Mouse (Mus musculus): ENCODE data around the gene Ank3.

Gene Ank3

DNA sequence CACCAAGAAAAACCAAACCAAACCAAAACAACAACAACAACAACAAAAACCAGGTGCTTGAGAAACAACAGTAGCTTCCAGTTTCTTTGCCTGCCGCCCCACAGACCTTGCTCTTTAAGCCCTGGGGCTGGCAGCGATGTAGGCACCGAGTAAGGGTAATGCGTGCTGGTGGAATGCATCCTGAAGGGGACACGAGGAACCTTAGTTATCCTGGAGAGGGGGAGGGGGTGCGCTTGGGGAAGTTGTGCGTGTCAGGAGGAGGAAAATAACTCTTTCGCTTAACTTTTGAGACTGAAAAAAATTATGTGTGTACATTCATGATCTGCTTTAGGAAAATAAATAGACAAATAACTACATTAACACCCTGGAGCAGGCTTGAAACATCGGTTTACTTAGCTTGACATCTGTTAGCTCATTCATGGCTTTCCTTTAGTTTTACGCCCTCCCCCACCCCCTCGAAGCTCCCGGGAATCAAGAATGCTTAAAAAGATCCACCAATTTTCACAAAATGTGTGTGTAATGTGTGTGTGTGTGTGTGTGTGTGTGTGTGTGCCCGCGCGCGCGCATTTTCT is 1.3 kb downstream of the Ank3 start:
- in situ Hi-C loops (cut with MboI, MseI), result no loop called here

DNA sequence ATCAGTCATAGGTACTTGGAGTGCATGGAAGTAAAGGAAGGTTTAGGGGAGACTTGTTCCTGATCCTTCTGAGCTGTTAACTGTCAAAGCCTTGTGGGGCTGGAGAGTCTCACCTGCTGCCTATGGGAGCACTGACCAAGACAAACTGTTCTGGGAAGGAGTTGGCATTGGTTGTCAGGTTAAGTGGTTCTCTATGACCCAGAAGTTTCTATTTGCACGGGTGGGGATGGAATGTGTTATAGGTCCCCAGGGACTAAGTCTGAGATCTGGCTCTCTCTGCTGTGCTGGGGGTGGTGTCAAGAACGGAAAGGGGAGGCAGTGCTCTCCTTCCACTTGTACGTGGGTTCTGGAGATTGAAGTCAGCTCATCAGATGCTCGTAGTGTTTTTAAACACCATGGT is 6.9 kb downstream of the Ank3 start:
- in situ Hi-C loops (cut with MboI, MseI), result no loop called here

DNA sequence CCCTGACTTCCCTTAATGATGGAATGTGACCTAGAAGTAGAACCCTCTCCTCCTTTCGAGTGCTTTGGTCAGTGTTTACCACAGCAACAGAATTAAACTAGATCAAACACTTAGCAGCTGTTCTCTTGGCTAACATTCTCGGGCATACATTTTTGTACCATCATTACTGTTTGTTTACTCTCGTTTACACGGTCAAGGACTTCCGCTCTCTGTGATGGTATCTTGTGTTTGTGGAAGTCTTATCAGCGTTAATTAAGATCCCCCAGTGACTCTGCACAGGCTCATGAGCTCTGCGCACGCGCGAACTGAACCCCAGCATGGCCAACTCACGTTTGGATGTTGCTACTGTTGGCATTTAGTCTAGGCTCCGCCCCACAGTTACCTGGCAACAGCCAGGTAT is 16.3 kb downstream of the Ank3 start:
- in situ Hi-C loops (cut with MboI, MseI), result no loop called here

DNA sequence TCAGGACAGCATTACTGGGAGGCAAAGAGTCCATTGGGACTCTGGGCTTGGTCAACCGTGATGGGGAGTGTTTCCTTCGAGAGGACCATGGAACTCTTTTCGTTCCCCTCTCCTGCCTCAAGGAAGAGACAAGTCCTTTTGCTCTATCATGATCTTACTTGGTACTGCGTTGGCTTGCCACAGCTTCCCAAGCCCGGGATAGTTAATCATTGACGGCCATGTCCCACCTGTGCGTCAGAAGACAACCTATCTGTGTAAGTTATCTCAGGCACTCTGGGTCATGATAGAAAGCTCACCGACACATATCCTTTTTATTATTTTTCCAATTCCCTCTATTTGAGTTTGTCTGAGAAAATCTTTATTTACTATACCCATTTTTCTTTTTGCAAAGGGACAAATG is 20.1 kb downstream of the Ank3 start:
- in situ Hi-C loops (cut with MboI, MseI), result no loop called here

DNA sequence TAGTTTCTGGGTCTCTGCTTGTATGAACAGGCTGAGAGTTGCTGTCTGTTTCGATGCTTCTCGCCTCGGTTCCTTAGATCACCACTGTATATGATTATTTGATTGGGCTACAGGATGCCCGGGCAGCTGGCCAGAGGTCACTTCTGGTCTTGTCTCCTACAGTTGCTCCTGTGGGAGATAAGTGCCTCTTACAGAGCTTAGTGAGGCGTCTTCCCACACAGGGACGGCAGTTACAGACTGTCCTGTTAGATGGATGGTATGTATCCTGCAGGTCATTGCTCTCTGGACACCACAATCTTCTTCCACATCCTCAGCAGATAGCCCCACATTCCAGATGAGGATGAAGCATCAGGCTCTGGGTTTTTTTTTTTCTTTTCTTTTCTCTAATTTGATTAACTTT is 21.7 kb downstream of the Ank3 start:
- in situ Hi-C loops (cut with MboI, MseI), result no loop called here

DNA sequence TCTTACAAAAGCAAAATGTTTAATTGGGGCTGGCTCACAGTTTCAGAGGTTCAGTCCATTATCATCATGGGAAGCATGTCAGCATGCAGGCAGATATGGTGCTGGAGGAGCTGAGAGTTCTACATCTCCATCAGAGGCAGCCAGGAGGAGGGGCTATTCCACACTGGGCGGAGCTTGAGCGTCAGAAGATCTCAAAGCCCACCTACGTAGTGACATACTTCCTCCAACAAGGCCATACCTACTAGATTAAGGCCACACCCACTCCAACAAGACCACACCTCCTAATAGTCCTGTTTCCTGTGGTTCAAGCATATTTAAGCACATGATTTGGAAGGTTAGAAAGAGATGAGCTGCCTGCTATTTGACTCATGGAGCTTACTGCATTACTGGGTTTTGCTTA is 25.5 kb downstream of the Ank3 start:
- in situ Hi-C loops (cut with MboI, MseI), result no loop called here

DNA sequence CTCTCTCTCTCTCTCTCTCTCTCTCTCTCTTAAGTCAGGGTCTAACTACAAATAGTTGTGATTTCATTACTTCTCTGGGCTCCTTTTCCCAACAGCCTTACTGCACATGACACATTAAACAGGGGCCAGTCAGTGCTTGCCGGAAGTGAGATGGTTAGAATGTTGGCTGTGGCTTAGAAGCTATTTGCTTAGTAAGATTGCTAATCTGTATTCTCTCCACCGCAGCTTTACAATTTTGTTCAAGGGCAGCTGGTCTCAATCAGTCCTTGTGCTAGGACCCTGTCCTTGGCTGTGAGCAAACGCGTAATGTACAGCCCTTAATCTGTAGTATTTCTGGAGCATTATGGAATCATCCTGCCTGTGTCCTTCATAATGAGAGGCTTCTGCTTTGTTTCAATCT is 31.6 kb downstream of the Ank3 start:
- in situ Hi-C loops (cut with MboI, MseI), result no loop called here

DNA sequence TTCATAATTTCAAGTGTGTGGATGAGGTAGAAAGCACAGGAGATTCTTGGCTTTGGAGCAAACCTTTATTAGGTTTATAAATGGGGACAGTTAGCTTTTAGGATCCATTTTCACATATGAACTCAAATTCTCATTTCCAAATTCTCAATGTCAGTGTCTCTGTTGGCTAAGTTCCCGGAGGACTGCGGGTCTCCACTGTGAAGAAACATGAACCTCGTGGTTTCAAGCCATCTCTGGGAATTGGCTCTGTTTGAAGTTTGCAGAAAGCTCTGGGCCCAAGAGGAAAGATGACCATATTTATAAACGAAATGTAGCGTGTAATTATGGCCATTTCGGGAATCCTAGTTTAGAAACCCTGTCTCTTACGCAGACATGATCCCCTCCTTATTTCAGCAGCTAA is 32.5 kb downstream of the Ank3 start:
- in situ Hi-C loops (cut with MboI, MseI), result no loop called here

DNA sequence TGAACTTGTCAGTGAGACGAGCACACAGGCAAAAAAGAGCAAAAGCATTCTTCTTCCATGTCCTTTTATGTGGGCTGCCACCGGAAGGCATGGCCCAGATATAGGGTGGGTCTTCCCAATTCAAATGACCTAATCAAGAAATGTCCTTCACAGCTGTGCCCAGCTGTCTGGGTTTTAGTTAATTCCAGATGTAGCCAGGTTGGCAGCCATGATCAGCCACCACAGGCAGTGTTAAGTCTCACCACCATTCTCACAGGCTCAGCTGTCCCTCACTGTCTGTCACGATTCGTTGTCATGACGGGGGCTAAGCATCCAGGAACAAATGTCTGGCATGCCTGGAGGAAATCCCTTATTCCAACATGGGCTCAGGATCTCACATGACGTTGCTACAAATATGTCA is 36.6 kb downstream of the Ank3 start:
- in situ Hi-C loops (cut with MboI, MseI), result no loop called here

DNA sequence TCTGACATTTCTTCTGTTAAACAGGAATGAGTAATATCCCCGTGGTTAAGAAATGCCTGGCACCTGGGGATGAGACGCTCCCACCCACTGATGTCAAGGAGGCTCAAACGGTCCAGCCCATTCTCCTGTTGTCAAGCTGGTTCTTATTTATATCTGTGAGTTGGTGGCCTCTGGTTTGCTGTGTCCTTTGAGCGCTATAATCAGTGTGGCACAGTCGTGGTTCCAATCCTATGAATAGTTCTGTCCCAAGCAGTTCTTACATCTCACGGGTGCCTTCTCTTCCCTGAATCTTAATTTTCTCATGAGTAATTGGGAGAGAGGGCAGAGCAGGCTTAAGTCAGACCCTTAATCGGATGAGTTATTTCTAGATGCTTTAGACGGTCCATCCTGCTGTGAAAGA is 40.9 kb downstream of the Ank3 start:
- in situ Hi-C loops (cut with MboI, MseI), result no loop called here

DNA sequence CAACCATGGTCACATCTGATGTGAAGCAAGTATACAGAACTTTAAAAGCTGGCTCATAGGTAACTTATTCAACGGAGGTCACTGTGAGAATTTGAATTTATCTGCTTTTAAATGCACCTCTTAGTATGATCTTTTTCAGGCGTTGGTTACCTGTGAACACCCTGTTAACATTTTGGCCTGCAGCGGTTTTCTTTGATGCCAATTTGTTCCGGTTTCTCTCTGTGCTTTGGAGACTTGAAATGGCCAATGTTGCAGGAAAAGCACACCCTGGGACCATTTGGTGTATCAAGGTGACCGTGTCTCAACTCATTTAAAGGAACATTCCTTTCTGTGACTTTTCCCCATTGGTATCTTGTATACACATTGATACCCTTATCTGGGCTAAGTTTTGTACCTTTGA is 46.0 kb downstream of the Ank3 start:
- in situ Hi-C loops (cut with MboI, MseI), result no loop called here

DNA sequence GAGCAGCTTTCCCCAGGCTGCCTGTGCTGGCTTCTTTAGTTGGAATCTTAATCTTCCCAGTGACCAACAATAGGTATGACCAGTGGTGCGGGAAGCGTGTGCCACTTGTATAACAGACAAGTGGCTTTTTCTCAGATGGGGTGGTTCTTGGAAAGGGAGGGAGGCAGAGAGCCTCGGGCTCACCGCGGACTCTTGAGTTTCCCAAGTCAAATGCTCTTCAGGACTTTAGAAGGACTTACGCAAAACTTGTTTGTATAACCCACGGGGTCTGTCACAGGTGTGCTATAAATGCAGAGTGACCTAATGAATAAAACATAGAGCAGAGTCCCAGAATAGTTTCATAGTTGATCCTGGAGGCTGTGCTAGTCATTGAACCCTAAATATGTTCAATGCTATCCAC is 47.4 kb downstream of the Ank3 start:
- in situ Hi-C loops (cut with MboI, MseI), result no loop called here

DNA sequence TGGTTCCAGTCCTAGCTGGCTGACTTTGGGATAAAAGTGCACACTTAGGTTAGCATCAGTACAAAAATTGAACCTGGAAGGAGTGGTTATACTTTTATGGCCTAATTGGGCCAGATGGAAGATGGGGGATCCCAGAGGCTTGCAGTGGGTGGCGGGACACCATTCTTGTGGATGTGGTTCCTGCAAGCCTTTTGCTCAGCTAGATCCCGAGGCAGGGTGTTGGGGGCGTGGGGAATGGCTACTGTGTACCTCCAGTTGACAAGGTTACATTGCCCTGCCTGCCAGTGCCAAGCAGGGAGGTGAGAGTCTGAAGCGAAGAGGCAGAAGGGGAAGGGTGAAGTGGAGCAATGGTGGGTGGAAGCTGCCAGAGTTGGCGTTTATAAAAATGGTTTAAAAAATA is 48.0 kb downstream of the Ank3 start:
- in situ Hi-C loops (cut with MboI, MseI), result no loop called here

DNA sequence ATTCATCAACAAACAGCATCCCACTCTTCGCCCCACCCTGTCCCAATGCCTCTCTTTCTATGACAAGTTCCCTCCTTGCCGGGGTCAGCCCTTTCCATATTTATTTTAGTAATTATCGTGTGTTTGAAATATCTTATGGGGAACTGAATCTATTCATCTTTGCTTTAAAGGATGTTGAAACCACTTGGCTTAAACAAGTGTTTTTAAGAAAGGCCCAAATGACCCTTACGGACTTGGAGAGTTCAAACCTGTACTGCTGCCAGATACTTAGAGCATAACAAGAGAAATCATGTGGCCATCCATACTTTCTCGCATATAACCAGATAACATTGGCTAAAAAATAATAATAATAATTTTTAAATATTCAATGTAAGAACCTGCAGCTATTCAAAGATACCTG is 48.7 kb downstream of the Ank3 start:
- in situ Hi-C loops (cut with MboI, MseI), result no loop called here

DNA sequence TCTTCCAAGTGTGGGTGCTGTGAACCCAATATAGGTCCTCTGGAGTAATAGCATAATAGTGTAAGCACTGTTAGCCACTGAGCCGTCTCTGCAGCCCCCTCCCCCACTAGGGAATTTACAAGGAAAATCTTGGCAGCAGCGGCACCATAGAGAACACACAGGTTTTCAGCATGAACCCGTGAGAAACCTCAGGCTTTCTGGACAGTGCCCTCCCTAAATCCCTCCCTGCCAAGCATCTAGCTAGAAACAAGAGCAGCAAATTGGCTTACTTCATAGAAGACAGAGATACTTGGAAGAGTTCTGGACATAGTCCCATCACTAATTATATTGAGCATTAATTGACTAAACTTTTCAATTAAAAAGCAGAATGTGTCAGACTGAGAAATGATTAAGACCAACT is 49.6 kb downstream of the Ank3 start:
- in situ Hi-C loops (cut with MboI, MseI), result no loop called here

DNA sequence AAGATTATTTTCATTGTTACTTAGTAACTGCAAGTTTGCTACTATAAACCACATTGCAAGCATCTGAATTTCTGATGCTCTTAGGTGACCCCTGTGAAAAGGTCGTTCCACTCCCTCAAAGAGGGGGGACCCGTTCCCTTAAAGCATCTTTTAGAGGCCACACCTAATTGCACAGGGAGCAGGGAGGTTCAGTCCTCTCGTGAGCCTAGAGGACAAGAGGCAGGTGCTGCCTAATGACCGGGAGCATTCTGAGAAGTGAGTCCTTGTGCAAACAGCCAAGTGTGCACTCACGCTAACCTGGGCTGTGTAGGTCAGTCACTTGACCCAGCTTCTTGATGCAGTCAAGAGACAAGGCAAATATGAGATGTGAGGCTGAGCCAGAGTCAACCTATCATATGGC is 52.4 kb downstream of the Ank3 start:
- in situ Hi-C loops (cut with MboI, MseI), result no loop called here

DNA sequence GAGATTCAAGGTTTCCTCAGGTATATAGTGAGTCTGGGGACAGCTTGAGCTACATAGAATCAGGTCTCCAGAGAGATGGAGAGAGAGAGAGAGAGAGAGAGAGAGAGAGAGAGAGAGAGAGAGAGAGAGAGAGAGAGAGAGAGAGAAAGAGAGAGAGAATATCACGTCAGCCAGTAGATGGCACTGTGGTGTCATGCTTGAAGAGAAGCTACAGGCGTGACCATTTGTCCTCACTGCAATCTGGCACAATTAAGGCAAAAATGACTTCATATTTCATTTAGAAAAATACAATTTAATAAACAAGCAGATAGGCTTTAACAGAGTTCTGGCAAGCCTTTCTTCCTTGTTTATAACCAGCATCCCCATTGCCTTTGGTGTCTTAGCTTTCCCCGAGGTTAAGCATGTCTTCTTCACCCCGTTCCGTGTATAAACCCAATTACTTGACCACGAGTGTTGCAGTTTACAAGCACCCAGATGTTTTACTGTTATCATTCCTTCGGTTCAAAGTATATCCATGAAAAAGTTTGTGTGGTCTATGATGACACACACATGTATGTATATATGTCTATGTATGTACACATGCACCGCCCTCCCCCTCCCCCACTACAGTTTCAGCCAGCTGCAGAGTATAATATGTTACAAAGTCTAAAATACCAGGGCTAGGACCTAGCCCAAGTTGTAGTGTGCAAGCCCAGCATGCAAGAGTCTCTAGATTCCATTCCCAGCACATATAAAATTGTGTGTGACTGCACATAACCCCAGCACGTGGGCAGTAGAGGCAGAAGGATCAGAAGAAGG is 53.8 kb downstream of the Ank3 start:
- in situ Hi-C loops (cut with MboI, MseI), result no loop called here

DNA sequence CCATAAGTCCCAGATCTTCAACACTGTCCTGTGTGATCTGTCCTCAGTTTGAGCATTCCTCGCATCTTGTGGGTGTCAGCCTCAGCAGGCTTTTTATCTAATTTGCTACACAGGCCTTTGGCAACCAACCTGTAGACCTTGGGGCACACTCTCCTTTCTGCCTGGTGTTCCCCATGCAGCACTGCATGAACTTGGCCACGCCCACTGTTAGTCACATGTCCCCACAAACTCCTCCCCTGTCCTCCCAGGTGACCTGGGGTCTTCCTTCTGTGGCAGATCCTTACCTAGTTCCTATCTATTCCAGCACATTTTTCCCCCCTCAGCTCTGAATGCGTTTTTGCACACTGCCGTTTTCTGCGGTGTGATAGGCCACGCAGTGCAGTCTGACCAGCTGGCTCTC is 55.0 kb downstream of the Ank3 start:
- in situ Hi-C loops (cut with MboI, MseI), result no loop called here

DNA sequence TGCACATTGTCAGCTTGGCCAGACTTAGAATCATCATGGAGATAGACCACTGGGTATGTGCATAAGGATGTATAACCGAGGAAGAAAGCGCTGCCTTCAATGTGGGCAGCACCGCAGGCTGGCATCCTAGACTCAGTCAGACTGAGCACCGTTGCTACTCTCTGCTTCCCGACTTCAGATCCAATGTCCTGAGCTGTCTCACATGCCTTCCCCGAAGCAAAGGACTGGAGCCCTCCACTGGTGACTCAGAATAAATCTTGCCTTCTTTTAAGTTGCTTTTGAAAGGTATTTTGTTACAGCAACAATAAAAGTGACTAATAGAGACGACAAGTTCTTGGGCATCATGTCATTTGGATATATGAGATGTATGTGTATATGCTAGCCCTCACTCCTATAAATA is 55.9 kb downstream of the Ank3 start:
- in situ Hi-C loops (cut with MboI, MseI), result no loop called here

DNA sequence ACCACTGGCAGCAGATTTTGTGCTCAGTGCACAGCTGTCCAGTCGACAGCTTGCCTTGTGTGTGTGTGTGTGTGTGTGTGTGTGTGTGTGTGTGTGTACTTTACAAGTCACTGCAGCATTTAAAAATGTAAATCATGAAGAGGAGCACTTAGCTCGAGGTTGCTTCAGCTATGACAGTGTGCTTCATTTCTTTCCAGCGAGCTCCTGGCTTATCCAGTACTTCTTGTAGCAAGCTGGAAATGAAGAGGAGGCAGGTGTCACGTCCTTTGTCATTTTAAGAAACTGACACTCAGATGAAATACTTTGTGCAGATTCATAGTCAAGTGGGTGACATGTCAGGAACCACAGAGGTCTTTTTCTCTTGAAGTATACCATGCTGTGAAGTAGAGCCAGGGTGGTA is 66.3 kb downstream of the Ank3 start:
- in situ Hi-C loops (cut with MboI, MseI), result no loop called here

DNA sequence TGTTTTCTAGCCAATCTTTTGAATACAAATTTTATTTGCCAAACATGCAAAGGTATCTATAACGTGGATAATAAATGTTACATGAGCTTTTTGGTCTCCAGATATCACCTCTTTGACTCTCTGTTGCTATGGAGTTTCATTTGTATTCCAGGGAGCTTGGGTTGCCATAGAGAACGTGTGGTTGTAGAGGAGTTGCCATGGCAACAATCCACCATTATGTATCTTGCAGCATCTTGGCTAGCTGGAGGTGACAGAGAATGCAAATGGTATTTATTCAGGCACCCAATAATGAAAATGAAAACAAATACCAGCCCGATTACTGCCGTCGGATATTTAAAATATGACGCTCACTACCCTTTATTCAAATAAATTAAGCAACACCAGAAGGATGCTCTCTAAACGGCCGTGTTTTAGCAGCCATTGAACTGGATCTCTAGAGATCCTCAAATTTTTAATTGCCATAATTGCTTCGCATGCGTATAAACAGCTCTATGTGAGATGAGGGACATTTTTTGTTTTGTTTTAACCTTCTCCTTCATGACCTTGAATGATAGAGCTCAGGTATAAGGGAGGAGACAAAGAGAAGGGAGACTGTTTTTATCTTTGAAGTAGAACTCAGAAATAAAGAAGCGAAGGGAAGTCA is 67.1 kb downstream of the Ank3 start:
- in situ Hi-C loops (cut with MboI, MseI), result no loop called here

DNA sequence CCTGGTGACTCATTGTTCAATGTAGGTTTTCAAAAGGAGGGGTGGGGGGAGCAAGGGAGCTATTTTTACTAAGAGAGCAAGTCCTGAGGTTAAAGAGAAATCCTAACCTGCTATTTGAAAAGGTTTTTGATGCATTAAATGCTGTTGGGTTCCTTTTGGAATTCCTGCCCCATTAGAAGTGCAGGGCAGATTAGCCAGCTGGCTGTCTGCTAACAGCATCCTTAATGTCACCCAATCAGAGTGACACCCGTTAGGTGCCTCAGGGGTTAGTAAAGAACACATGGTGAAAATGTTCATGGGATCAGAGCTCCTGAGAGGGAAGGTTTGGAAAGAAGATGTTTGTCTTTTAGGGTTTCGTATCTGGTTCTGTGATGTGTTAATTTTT is 67.6 kb downstream of the Ank3 start:
- in situ Hi-C loops (cut with MboI, MseI), result no loop called here

DNA sequence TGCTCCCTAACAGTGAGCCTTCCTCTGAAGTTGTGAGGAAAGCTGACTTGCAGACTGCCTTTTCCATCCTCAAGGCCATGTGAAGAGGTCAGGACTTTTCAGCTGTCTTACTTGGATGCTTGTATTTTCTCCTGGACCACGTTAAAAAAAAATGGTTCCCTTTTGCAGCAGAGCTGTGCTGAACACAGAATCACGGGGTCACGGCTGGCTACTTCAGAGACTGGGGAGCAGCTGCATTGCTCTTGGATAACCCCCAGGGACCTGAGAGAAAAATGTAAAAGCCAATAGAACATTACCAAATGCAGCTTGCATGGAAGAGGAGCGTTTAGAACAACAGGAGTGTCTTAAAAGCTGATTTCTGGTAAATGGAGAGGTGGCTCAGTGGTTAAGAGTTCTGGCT is 68.0 kb downstream of the Ank3 start:
- in situ Hi-C loops (cut with MboI, MseI), result no loop called here

All from regulatory T cell (primary cell).